Mouse (Mus musculus) erythroblast, adult 5-6 weeks (primary cell): Measurements from ENCODE around the gene Gm11027. TPM values are rescaled to one million over a fixed set of nuclear protein-coding genes. Genes with fewer than 3 reads are reported as not detected.
"Not testable (repeated sequence)": the region's sequence is repeated elsewhere in the genome, so short reads cannot be mapped to it uniquely, and the experiment has no call there.

Experiments
- ATAC-seq: replicated peaks from 2 replicates; pipeline ENCODE4 v1.8.0; 2016; ENCODE audit warnings: moderate number of reproducible peaks, mild to moderate bottlenecking, moderate TSS enrichment, inconsistent platforms; ENCODE audit not compliant: poor library complexity, low FRiP score, severe bottlenecking
- total RNA-seq, 2 experiments: library from RNA; stranded (forward) in 1 of 2; stranded (reverse) in 1 of 2; fragments of 150-400 nt in 1 of 2; fragments of 200-764, 138-1000 nt in 1 of 2; gene quantifications; 2 replicates each; pipeline versions ENCODE4 v1.2.3 to v1.2.4; 2015 to 2017; ENCODE audit warnings: low replicate concordance in 2 of 2

The Gm11027 gene
- total RNA-seq (2015; ENCODE audit: low replicate concordance) (not detected in 2 replicates), total RNA-seq (2017; ENCODE audit: low replicate concordance) (not detected in 2 replicates)

- not testable (repeated sequence) for ATAC-seq
Measured at GRCm38 (mm10) chr12:116275086-116275485, at the start of gene Gm11027. Gene Gm11027, plus strand, starts transcription at chr12:116275386.

GRCm38 (mm10) chr12:116226289-116227057 is 48.7 kb upstream of the Gm11027 start:
- ATAC-seq = no peak

GRCm38 (mm10) chr12:116229451-116229850 is 45.7 kb upstream of the Gm11027 start:
- no peak for ATAC-seq

GRCm38 (mm10) chr12:116231612-116232011 is 43.6 kb upstream of the Gm11027 start:
- ATAC-seq = no peak

GRCm38 (mm10) chr12:116232061-116232460 is 43.1 kb upstream of the Gm11027 start:
- ATAC-seq = no peak

- no peak for ATAC-seq
Measured at GRCm38 (mm10) chr12:116235356-116235755, 39.8 kb upstream of the Gm11027 start.

GRCm38 (mm10) chr12:116236658-116237057 is 38.5 kb upstream of the Gm11027 start:
- no peak for ATAC-seq

GRCm38 (mm10) chr12:116238370-116238769 is 36.8 kb upstream of the Gm11027 start:
- no peak for ATAC-seq

- ATAC-seq = no peak
Measured at GRCm38 (mm10) chr12:116238803-116239202, 36.4 kb upstream of the Gm11027 start.

- no peak for ATAC-seq
Measured at GRCm38 (mm10) chr12:116244601-116245000, 30.6 kb upstream of the Gm11027 start.

GRCm38 (mm10) chr12:116254652-116255051 is 20.5 kb upstream of the Gm11027 start:
- ATAC-seq = no peak

GRCm38 (mm10) chr12:116255636-116256035 is 19.6 kb upstream of the Gm11027 start:
- ATAC-seq = 0 out of 2 replicates have a peak, but pooled peaks have one; percentile 37

- no peak for ATAC-seq
Measured at GRCm38 (mm10) chr12:116258321-116258720, 16.9 kb upstream of the Gm11027 start.

- peak; percentile 98 for ATAC-seq
Measured at GRCm38 (mm10) chr12:116262555-116263341, 12.4 kb upstream of the Gm11027 start, which contains the start of gene Wdr60. Gene Wdr60, minus strand, starts transcription at chr12:116263022.

- ATAC-seq = no peak
Measured at GRCm38 (mm10) chr12:116264756-116265155, 10.4 kb upstream of the Gm11027 start.

GRCm38 (mm10) chr12:116265275-116265674 is 9.9 kb upstream of the Gm11027 start:
- ATAC-seq = no peak

- ATAC-seq = peak; percentile 95
Measured at GRCm38 (mm10) chr12:116269450-116269849, 5.7 kb upstream of the Gm11027 start.

GRCm38 (mm10) chr12:116270538-116270937 is 4.6 kb upstream of the Gm11027 start:
- no peak for ATAC-seq

GRCm38 (mm10) chr12:116271071-116271470 is 4.1 kb upstream of the Gm11027 start:
- ATAC-seq = no peak

GRCm38 (mm10) chr12:116273733-116274132 is 1.5 kb upstream of the Gm11027 start:
- no peak for ATAC-seq

GRCm38 (mm10) chr12:116275631-116276030 is 445 bp downstream of the Gm11027 start:
- no peak for ATAC-seq
